Mouse (Mus musculus) retina, postnatal 7 days (tissue): ENCODE data around the gene Nfe2.
A peak's percentile ranks its signal among the peaks of the same experiment; 100 is the strongest.

ENCODE experiments used
- DNase-seq: peaks from one replicate; pipeline ENCODE4 v3.0.0-alpha.2; 2012; ENCODE audit warnings: low read depth, low spot score

Gene Nfe2

GRCm38 (mm10) chr15:103216052-103216451 is 42.2 kb downstream of the Nfe2 start:
- DNase-seq = no peak

GRCm38 (mm10) chr15:103214971-103215907 is 43.0 kb downstream of the Nfe2 start:
- DNase-seq = peak; percentile 64

GRCm38 (mm10) chr15:103214149-103214548 is 44.1 kb downstream of the Nfe2 start:
- DNase-seq = no peak

GRCm38 (mm10) chr15:103205156-103205555 is 53.0 kb downstream of the Nfe2 start:
- no peak for DNase-seq

- no peak for DNase-seq
Observed at GRCm38 (mm10) chr15:103202088-103202793, 56.0 kb downstream of the Nfe2 start.
